Mouse (Mus musculus) limb, embryonic 14.5 days (tissue): ENCODE data around the gene Dppa5a. TPM values are rescaled to one million over a fixed set of nuclear protein-coding genes. Genes with fewer than 3 reads are reported as not detected.
"Not testable (repeated sequence)": the region's sequence is repeated elsewhere in the genome, so short reads cannot be mapped to it uniquely, and the experiment has no call there.

Experiments
- ATAC-seq: fragments of 200-750 bp; cut with Nextera tagmentation; 2 replicates; pipeline ENCODE4 v1.8.0; 2017; ENCODE audit warnings: low read depth, moderate number of reproducible peaks, moderate TSS enrichment; ENCODE audit not compliant: low FRiP score
- DNase-seq: peaks from one replicate; pipeline ENCODE4 v3.0.0-alpha.2; 2015; ENCODE audit warnings: low spot score
- H3K27ac ChIP-seq: fragments of 300-500 bp; sonication (generic); replicated peaks from 2 replicates; pipeline ENCODE4 v1.5.1; 2014; ENCODE audit warnings: low read depth, mild to moderate bottlenecking, low read length, moderate library complexity, mixed read lengths
- H3K27me3 ChIP-seq: fragments of 300-500 bp; sonication (generic); 2 replicates; pipeline ENCODE4 v1.6.1; 2014; ENCODE audit warnings: low read length, mixed read lengths; ENCODE audit not compliant: control insufficient read depth, insufficient read depth
- H3K36me3 ChIP-seq: fragments of 300-500 bp; sonication (generic); 2 replicates; pipeline ENCODE4 v1.6.1; 2014; ENCODE audit warnings: mild to moderate bottlenecking, low read length, moderate library complexity, mixed read lengths; ENCODE audit not compliant: control insufficient read depth, insufficient read depth
- H3K4me1 ChIP-seq: fragments of 300-500 bp; sonication (generic); 2 replicates; pipeline ENCODE4 v1.6.1; 2014; ENCODE audit warnings: antibody characterized with exemption, low read length, mixed read lengths; ENCODE audit not compliant: control insufficient read depth, insufficient read depth
- H3K4me2 ChIP-seq: fragments of 300-500 bp; sonication (generic); replicated peaks from 2 replicates; pipeline ENCODE4 v1.6.1; 2014; ENCODE audit warnings: low read depth, mild to moderate bottlenecking, low read length, moderate library complexity; ENCODE audit not compliant: severe bottlenecking
- H3K4me3 ChIP-seq: fragments of 300-500 bp; sonication (generic); replicated peaks from 2 replicates; pipeline ENCODE4 v1.5.1; 2014; ENCODE audit warnings: low read length
- H3K9ac ChIP-seq: fragments of 300-500 bp; sonication (generic); 2 replicates; pipeline ENCODE4 v1.6.1; 2014; ENCODE audit warnings: mild to moderate bottlenecking, low read depth, low read length, moderate library complexity; ENCODE audit not compliant: severe bottlenecking
- H3K9me3 ChIP-seq: fragments of 300-500 bp; sonication (generic); 2 replicates; pipeline ENCODE4 v1.6.1; 2016; ENCODE audit warnings: low read length; ENCODE audit not compliant: control insufficient read depth
- POLR2A ChIP-seq: fragments of 200-500 bp; IDR thresholded peaks from 2 replicates; pipeline ENCODE4 v1.8.0; 2012; ENCODE audit warnings: inconsistent platforms, mild to moderate bottlenecking, moderate library complexity, borderline replicate concordance; ENCODE audit not compliant: insufficient read depth, insufficient read length; ENCODE audit errors: extremely low read depth
- WGBS: fragments of 180-500 bp; shearing (Covaris S2); extraction: QIAGEN DNeasy Blood & Tissue Kit; methylation state at CpG from one replicate; pipeline ENCODE4 v1.1.7; 2014; 5-methylcytosine and 5-hydroxymethylcytosine counted together
- polyA plus RNA-seq, 2 experiments: library from polyadenylated mRNA; depleted of rRNA in 1 of 2; stranded (reverse) in 1 of 2; unstranded in 1 of 2; fragments of >200 nt; fragmentation: Nextera tagmentation in 1 of 2; extraction: Ambion mirVana in 1 of 2; gene quantifications; 2 replicates each; pipeline versions ENCODE4 v1.2.1 to v1.2.3; 2012 to 2014

Gene Dppa5a
- polyA plus RNA-seq, 2 experiments: 0.76 to 0.92 TPM

GRCm38 (mm10) chr9:78358053-78358452, 9.9 kb downstream of the Dppa5a start:
- ATAC-seq (no peak), DNase-seq (peak; percentile 82)
- Histone ChIP-seq H3K9me3 (no peaks in the 10 kb centered on the region), H3K4me2 (no peak overlapping the region), H3K27me3 (no peaks in the 10 kb centered on the region), H3K27ac (no peak overlapping the region), H3K4me1 (no peaks in the 10 kb centered on the region), H3K36me3 (no peaks in the 10 kb centered on the region), H3K4me3 (no peak overlapping the region), H3K9ac (no peak overlapping the region)
- 14% methylated on average over 9 of the region's 9 CpGs for WGBS
- TF ChIP-seq POLR2A: no peak

GRCm38 (mm10) chr9:78355611-78356010, 12.4 kb downstream of the Dppa5a start, which contains the start of gene Gsta2:
TSS of gene Gsta2 (minus strand) at chr9:78355788.
- H3K9ac ChIP-seq: no peak within 1 kb of the TSS
- DNase-seq (no peak), ATAC-seq (no peak)
- no peak within 1 kb of the TSS for H3K4me3 ChIP-seq
- H3K4me1 ChIP-seq: no peaks in the 10 kb centered on the region
- H3K27ac ChIP-seq: no peak within 1 kb of the TSS
- H3K27me3 ChIP-seq: no peaks in the 10 kb centered on the region
- H3K4me2 ChIP-seq: no peak within 1 kb of the TSS
- WGBS: 86% methylated on average over 8 of the region's 8 CpGs
- H3K9me3 ChIP-seq: no peaks in the 10 kb centered on the region
- no peaks in the 10 kb centered on the region for H3K36me3 ChIP-seq
- TF ChIP-seq POLR2A: no peak

- 75% methylated on average over 11 of the region's 11 CpGs for WGBS
These were observed 13.1 kb downstream of the Dppa5a start for GRCm38 (mm10) chr9:78354665-78355578.

GRCm38 (mm10) chr9:78351504-78352220, 16.3 kb downstream of the Dppa5a start:
- DNase-seq: no peak
- H3K27ac ChIP-seq: no peak overlapping the region
- H3K4me2 ChIP-seq: no peak overlapping the region
- ATAC-seq: no peak
- H3K27me3 ChIP-seq: no peaks in the 10 kb centered on the region
- no peaks in the 10 kb centered on the region for H3K36me3 ChIP-seq
- no peaks in the 10 kb centered on the region for H3K4me1 ChIP-seq
- no peak for TF ChIP-seq POLR2A
- H3K9ac ChIP-seq: no peak overlapping the region
- 82% methylated on average over 6 of the region's 6 CpGs for WGBS
- no peak overlapping the region for H3K4me3 ChIP-seq
- H3K9me3 ChIP-seq: no peaks in the 10 kb centered on the region

More at GRCm38 (mm10) chr9:78354665-78355578, 13.1 kb downstream of the Dppa5a start:
- Histone ChIP-seq H3K4me3 (no peak overlapping the region), H3K36me3 (no peaks in the 10 kb centered on the region), H3K9ac (no peak overlapping the region), H3K27me3 (no peaks in the 10 kb centered on the region), H3K4me1 (no peaks in the 10 kb centered on the region), H3K4me2 (no peak overlapping the region), H3K27ac (no peak overlapping the region), H3K9me3 (no peaks in the 10 kb centered on the region)
- TF ChIP-seq POLR2A: no peak
- DNase-seq (no peak), ATAC-seq (no peak)

GRCm38 (mm10) chr9:78350007-78350406, 18.0 kb downstream of the Dppa5a start:
- H3K27me3 ChIP-seq, H3K4me3 ChIP-seq, DNase-seq, H3K4me1 ChIP-seq, H3K36me3 ChIP-seq, H3K9ac ChIP-seq, ATAC-seq, H3K27ac ChIP-seq, H3K4me2 ChIP-seq, H3K9me3 ChIP-seq: not testable (repeated sequence)

DNA sequence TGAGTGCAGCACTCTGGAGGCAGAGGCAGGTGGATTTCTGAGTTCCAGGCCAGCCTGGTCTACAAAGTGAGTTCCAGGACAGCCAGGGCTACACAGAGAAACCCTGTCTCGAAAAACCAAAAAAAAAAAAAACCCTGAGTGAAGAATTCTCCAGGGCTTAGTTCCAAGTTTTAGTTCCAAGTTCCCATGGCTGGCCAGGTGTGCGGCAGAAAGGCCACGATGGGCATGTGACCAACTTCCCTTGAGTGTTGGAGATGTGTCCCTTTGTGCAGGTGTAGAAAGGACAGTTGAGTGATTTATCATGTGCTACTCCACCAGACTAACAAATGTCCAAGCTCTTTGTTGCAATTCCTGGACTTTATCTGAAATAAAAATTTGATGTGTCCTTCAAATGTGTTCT, 18.8 kb downstream of the Dppa5a start:
- not testable (repeated sequence) for H3K4me1 ChIP-seq, DNase-seq, ATAC-seq, H3K27ac ChIP-seq, H3K9ac ChIP-seq, H3K9me3 ChIP-seq, H3K4me2 ChIP-seq, H3K4me3 ChIP-seq, H3K36me3 ChIP-seq, H3K27me3 ChIP-seq
- 75% methylated on average over 3 of the region's 3 CpGs for WGBS

DNA sequence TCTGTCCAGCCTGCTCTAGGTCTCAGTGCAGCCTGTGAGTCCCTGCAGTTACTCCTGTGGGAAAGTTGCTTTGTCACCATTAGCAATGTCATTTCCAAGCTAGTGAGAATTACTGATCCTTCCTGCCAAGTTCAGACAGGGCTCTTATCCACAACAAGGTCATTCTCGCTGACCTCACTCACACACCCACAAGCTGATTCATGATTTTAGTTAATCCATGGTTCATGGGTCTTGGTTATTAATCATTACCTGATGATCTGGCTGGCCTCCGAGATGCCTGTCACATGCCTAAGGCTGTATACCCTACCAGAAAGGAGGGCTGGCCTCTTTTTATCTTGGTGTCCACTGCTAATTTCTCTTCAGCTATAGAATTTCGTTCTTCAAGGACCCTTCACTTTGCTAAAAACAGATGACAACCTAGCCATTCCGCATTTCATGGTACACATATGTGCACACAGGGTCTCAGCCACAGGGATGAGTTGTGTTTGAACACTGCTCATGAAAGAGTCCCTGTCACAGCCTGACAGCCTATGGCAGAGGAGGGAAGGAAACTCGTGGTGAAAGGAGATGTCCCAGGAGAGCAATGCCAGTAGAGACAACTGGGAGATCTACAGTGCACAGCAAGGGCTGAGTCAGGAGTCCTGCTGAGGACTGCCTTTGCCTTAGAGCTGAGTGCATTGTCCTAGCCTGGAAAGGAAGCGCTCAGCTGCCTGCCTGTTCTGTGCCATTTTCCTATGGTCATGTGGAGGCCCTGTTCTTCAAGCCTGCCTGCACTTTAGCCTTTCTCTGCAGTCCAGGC, 19.6 kb downstream of the Dppa5a start:
- 58% methylated on average over 6 of the region's 6 CpGs for WGBS
- not testable (repeated sequence) for ATAC-seq, H3K36me3 ChIP-seq, H3K4me2 ChIP-seq, H3K27me3 ChIP-seq, DNase-seq, H3K27ac ChIP-seq, H3K4me3 ChIP-seq, H3K9ac ChIP-seq, H3K4me1 ChIP-seq, H3K9me3 ChIP-seq
